Comparison of ENCODE assay signal across 34 mouse cellular contexts in genomic region chr14:51047846-51048245, GRCm38 (mm10). TPM values are rescaled to one million over a fixed set of nuclear protein-coding genes. Genes with fewer than 3 reads are reported as not detected.
DNase-seq lines count a peak whose midpoint lies in the region; ATAC-seq and TF ChIP-seq lines count a peak whose summit lies in the region.
"Had no signal": no experiment of that assay in that cellular context is flagged by ENCODE, and none has a peak within 500 bp of the region (broad histone marks: within the 10 kb centered on the region; RNA-seq: fewer than 3 reads in every experiment).

No protein-coding gene starts in this region.

- no peaks in the 10 kb centered on the region for H3K9me3 ChIP-seq in lung, embryonic 14.5 days (ENCODE audit: low read depth, low read length)
- no peaks in the 10 kb centered on the region for H3K9me3 ChIP-seq in lung, postnatal 0 days (ENCODE audit: low read length)
- H3K9me3 ChIP-seq in stomach, postnatal 0 days (ENCODE audit: control insufficient read depth, low read length), result no peaks in the 10 kb centered on the region
- H3K9me3 ChIP-seq: embryonic facial prominence, embryonic 12.5 days; embryonic facial prominence, embryonic 15.5 days; G1E; heart, embryonic 10.5 days; hindbrain, embryonic 12.5 days; hindbrain, embryonic 15.5 days had no signal

- WGBS in lung, embryonic 14.5 days, result 22% methylated on average over 5 of the region's 5 CpGs
- WGBS in lung, postnatal 0 days, result 15% methylated on average over 5 of the region's 5 CpGs
- WGBS in lung, adult 2 months, result 15% methylated on average over 5 of the region's 5 CpGs
- WGBS in stomach, postnatal 0 days, result 31% methylated on average over 5 of the region's 5 CpGs

- TF ChIP-seq CTCF in lung, embryonic 14.5 days (IDR thresholded peaks at IDR 0.05; ENCODE audit: low read depth), result no peak
- TF ChIP-seq CTCF in lung, postnatal 0 days (IDR thresholded peaks at IDR 0.05), result no peak
- TF ChIP-seq CTCF in lung, adult 2 months (IDR thresholded peaks at IDR 0.05; ENCODE audit: insufficient read depth, low read length), result no peak
- TF ChIP-seq CTCF in stomach, postnatal 0 days (IDR thresholded peaks at IDR 0.05; ENCODE audit: low read depth), result no peak

- no peak overlapping the region for H3K27ac ChIP-seq in lung, embryonic 14.5 days (ENCODE audit: low read depth)
- H3K27ac ChIP-seq in lung, postnatal 0 days (ENCODE audit: low read length), result no peak overlapping the region
- H3K27ac ChIP-seq in stomach, postnatal 0 days (replicated peaks), result no peak overlapping the region
- H3K27ac ChIP-seq: embryonic facial prominence, embryonic 12.5 days; embryonic facial prominence, embryonic 15.5 days; gastrocnemius, adult 2 months; heart, adult 2 months; heart, embryonic 10.5 days; hindbrain, embryonic 12.5 days; hindbrain, embryonic 15.5 days had no signal

- TF ChIP-seq EP300 in lung, postnatal 0 days (IDR thresholded peaks at IDR 0.05), result no peak
- no peak for TF ChIP-seq EP300 in stomach, postnatal 0 days (optimal IDR thresholded peaks at IDR 0.05)

- no peak overlapping the region for H3K4me3 ChIP-seq in lung, embryonic 14.5 days (ENCODE audit: low read depth, low read length)
- no peak overlapping the region for H3K4me3 ChIP-seq in lung, postnatal 0 days (ENCODE audit: low read depth, low read length)
- H3K4me3 ChIP-seq in lung, adult 2 months (replicated peaks; ENCODE audit: extremely low read depth, low read depth, low read length), result no peak overlapping the region
- H3K4me3 ChIP-seq in stomach, postnatal 0 days (ENCODE audit: low read depth, low read length), result no peak overlapping the region
- H3K4me3 ChIP-seq: embryonic facial prominence, embryonic 12.5 days; embryonic facial prominence, embryonic 15.5 days; gastrocnemius, adult 2 months; heart, adult 2 months; heart, embryonic 10.5 days; hindbrain, embryonic 12.5 days; hindbrain, embryonic 15.5 days had no signal

- peak; percentile 69 for DNase-seq in lung, embryonic 14.5 days
- DNase-seq in lung, postnatal 14 days, result no peak
- DNase-seq in lung, postnatal 0 days (ENCODE audit: low spot score), result peak; percentile 70
- DNase-seq in lung, adult 2 months, result no peak
- no peak for DNase-seq in stomach, postnatal 0 days (ENCODE audit: low spot score)
- no peak for DNase-seq in layer of hippocampus, adult 9-10 months (ENCODE audit: low spot score)
- DNase-seq: adrenal gland, postnatal 10 days; adrenal gland, postnatal 36 days; B cell, adult 2 months; cerebellum, adult 18-20 months; cerebellum, adult 9-10 months; cerebellum, postnatal 14 days; forebrain, postnatal 0 days; gastrocnemius, adult 2 months; gastrocnemius, postnatal 14 days; heart, adult 2 months had no signal

- no peaks in the 10 kb centered on the region for H3K36me3 ChIP-seq in lung, embryonic 14.5 days (ENCODE audit: insufficient read depth)
- H3K36me3 ChIP-seq in lung, postnatal 0 days (ENCODE audit: insufficient read depth, low read length), result no peaks in the 10 kb centered on the region
- H3K36me3 ChIP-seq in stomach, postnatal 0 days (ENCODE audit: control insufficient read depth, insufficient read depth, low read length), result no peaks in the 10 kb centered on the region
- H3K36me3 ChIP-seq: embryonic facial prominence, embryonic 12.5 days; embryonic facial prominence, embryonic 15.5 days; G1E; heart, embryonic 10.5 days; hindbrain, embryonic 12.5 days; hindbrain, embryonic 15.5 days had no signal

- H3K4me2 ChIP-seq in lung, embryonic 14.5 days, result no peak overlapping the region
- H3K4me2 ChIP-seq in lung, postnatal 0 days (replicated peaks; ENCODE audit: low read depth, low read length), result no peak overlapping the region
- H3K4me2 ChIP-seq in stomach, postnatal 0 days (replicated peaks; ENCODE audit: low read depth), result no peak overlapping the region
- H3K4me2 ChIP-seq: embryonic facial prominence, embryonic 12.5 days; embryonic facial prominence, embryonic 15.5 days; hindbrain, embryonic 12.5 days; hindbrain, embryonic 15.5 days had no signal

- H3K4me1 ChIP-seq in lung, embryonic 14.5 days (ENCODE audit: insufficient read depth), result no peaks in the 10 kb centered on the region
- H3K4me1 ChIP-seq in lung, postnatal 0 days (ENCODE audit: insufficient read depth, low read depth, low read length), result no peaks in the 10 kb centered on the region
- no peaks in the 10 kb centered on the region for H3K4me1 ChIP-seq in lung, adult 2 months (ENCODE audit: control insufficient read depth, insufficient read depth, low read length)
- H3K4me1 ChIP-seq in stomach, postnatal 0 days (replicated peaks; ENCODE audit: control insufficient read depth, insufficient read depth), result no peaks in the 10 kb centered on the region
- H3K4me1 ChIP-seq: embryonic facial prominence, embryonic 12.5 days; embryonic facial prominence, embryonic 15.5 days; heart, embryonic 10.5 days; hindbrain, embryonic 12.5 days; hindbrain, embryonic 15.5 days had no signal

- H3K27me3 ChIP-seq in lung, embryonic 14.5 days (ENCODE audit: insufficient read depth, low read length), result no peaks in the 10 kb centered on the region
- no peaks in the 10 kb centered on the region for H3K27me3 ChIP-seq in lung, postnatal 0 days (replicated peaks; ENCODE audit: insufficient read depth, low read length)
- H3K27me3 ChIP-seq in stomach, postnatal 0 days (ENCODE audit: control insufficient read depth, insufficient read depth, low read length), result no peaks in the 10 kb centered on the region
- H3K27me3 ChIP-seq: CH12.LX; embryonic facial prominence, embryonic 12.5 days; embryonic facial prominence, embryonic 15.5 days; hindbrain, embryonic 12.5 days; hindbrain, embryonic 15.5 days had no signal

- peak; percentile 29; the same call in 1 of the 2 replicates for ATAC-seq in lung, embryonic 14.5 days (ENCODE audit: insufficient read depth)
- peak; percentile 75 for ATAC-seq in lung, postnatal 0 days
- peak; percentile 90 for ATAC-seq in granulocyte monocyte progenitor cell, adult 5-6 weeks (replicated peaks; ENCODE audit: poor library complexity, severe bottlenecking)
- no peak for ATAC-seq in stomach, postnatal 0 days (ENCODE audit: low FRiP score, low TSS enrichment)
- ATAC-seq: forebrain, embryonic 14.5 days; forebrain, postnatal 0 days; Patski had no signal

- TF ChIP-seq POLR2A in lung, adult 2 months (IDR thresholded peaks at IDR 0.05; ENCODE audit: borderline replicate concordance, extremely low read depth, low read depth, low read length), result no peak

- no peak overlapping the region for H3K9ac ChIP-seq in lung, embryonic 14.5 days
- no peak overlapping the region for H3K9ac ChIP-seq in lung, postnatal 0 days (replicated peaks; ENCODE audit: low read depth)
- H3K9ac ChIP-seq in stomach, postnatal 0 days (ENCODE audit: low read length), result no peak overlapping the region
- H3K9ac ChIP-seq: embryonic facial prominence, embryonic 12.5 days; embryonic facial prominence, embryonic 15.5 days; forebrain, postnatal 0 days; hindbrain, embryonic 12.5 days; hindbrain, embryonic 15.5 days had no signal

RNA-seq across cellular contexts. Expression of gene Rnase11, which starts 2.1 kb away (rescaled TPM):
- polyA plus RNA-seq in lung, embryonic 14.5 days (2014; fragmentation: Nextera tagmentation; extraction: Ambion mirVana), result not detected in 2 replicates
- not detected in 2 replicates for polyA plus RNA-seq in lung, postnatal 0 days (2015; fragmentation: Nextera tagmentation; extraction: Ambion mirVana)
- not detected in 2 replicates for polyA plus RNA-seq in lung, adult 2 months (2012; rRNA removed)
- not detected in 2 replicates for total RNA-seq in granulocyte monocyte progenitor cell, adult 5-6 weeks (2014; fragmentation: Nextera tagmentation)
- total RNA-seq in granulocyte monocyte progenitor cell, adult 5-6 weeks (2017), result not detected in 2 replicates
- not detected in 2 replicates for polyA plus RNA-seq in stomach, postnatal 0 days (2015; fragmentation: Nextera tagmentation; extraction: Ambion mirVana)
- total RNA-seq: adrenal gland, adult 18-20 months; adrenal gland, postnatal 10 days; adrenal gland, postnatal 36 days; CH12.LX; forebrain, postnatal 0 days; gastrocnemius, adult 2 months; gastrocnemius, postnatal 14 days; gastrocnemius, postnatal 4 days; heart, adult 2 months; heart, postnatal 25 days; hematopoietic stem cell, adult 5-6 weeks had no signal
- polyA plus RNA-seq: embryonic facial prominence, embryonic 12.5 days; embryonic facial prominence, embryonic 15.5 days; forebrain, embryonic 11.5 days; forebrain, embryonic 14.5 days; forebrain, postnatal 0 days; frontal cortex, adult 2 months; G1E; heart, adult 2 months; heart, embryonic 10.5 days; heart, embryonic 14.5 days; heart, postnatal 0 days; hindbrain, embryonic 12.5 days; hindbrain, embryonic 15.5 days; Patski had no signal

RNA-seq across cellular contexts. Expression of gene Rnase9, which starts 6.2 kb away (rescaled TPM):
- not detected in 2 replicates for polyA plus RNA-seq in lung, embryonic 14.5 days (2014; fragmentation: Nextera tagmentation; extraction: Ambion mirVana)
- polyA plus RNA-seq in lung, postnatal 0 days (2015; fragmentation: Nextera tagmentation; extraction: Ambion mirVana), result not detected in 2 replicates
- polyA plus RNA-seq in lung, adult 2 months (2012; rRNA removed), result not detected in 2 replicates
- not detected in 2 replicates for total RNA-seq in granulocyte monocyte progenitor cell, adult 5-6 weeks (2014; fragmentation: Nextera tagmentation)
- total RNA-seq in granulocyte monocyte progenitor cell, adult 5-6 weeks (2017), result not detected in 2 replicates
- polyA plus RNA-seq in stomach, postnatal 0 days (2015; fragmentation: Nextera tagmentation; extraction: Ambion mirVana), result not detected in 2 replicates
- total RNA-seq: adrenal gland, adult 18-20 months; adrenal gland, postnatal 10 days; adrenal gland, postnatal 36 days; CH12.LX; forebrain, postnatal 0 days; gastrocnemius, adult 2 months; gastrocnemius, postnatal 14 days; gastrocnemius, postnatal 4 days; heart, adult 2 months; heart, postnatal 25 days; hematopoietic stem cell, adult 5-6 weeks had no signal
- polyA plus RNA-seq: embryonic facial prominence, embryonic 12.5 days; embryonic facial prominence, embryonic 15.5 days; forebrain, embryonic 11.5 days; forebrain, embryonic 14.5 days; forebrain, postnatal 0 days; frontal cortex, adult 2 months; G1E; heart, adult 2 months; heart, embryonic 10.5 days; heart, embryonic 14.5 days; heart, postnatal 0 days; hindbrain, embryonic 12.5 days; hindbrain, embryonic 15.5 days; Patski had no signal

RNA-seq across cellular contexts. Expression of gene Rnase12, which starts 9.6 kb away (rescaled TPM):
- polyA plus RNA-seq in lung, embryonic 14.5 days (2014; fragmentation: Nextera tagmentation; extraction: Ambion mirVana), result not detected in 2 replicates
- polyA plus RNA-seq in lung, postnatal 0 days (2015; fragmentation: Nextera tagmentation; extraction: Ambion mirVana), result 0.27 and 0.55 TPM in 2 replicates
- polyA plus RNA-seq in lung, adult 2 months (2012; rRNA removed), result not detected in 2 replicates
- 6.2 and 27.0 TPM in 2 replicates for total RNA-seq in granulocyte monocyte progenitor cell, adult 5-6 weeks (2014; fragmentation: Nextera tagmentation)
- 11.0 and 12.6 TPM in 2 replicates for total RNA-seq in granulocyte monocyte progenitor cell, adult 5-6 weeks (2017)
- polyA plus RNA-seq in stomach, postnatal 0 days (2015; fragmentation: Nextera tagmentation; extraction: Ambion mirVana), result 0.52 and 0.57 TPM in 2 replicates
- total RNA-seq: adrenal gland, adult 18-20 months; adrenal gland, postnatal 10 days; adrenal gland, postnatal 36 days; forebrain, postnatal 0 days; G1E; gastrocnemius, adult 2 months; gastrocnemius, postnatal 14 days; gastrocnemius, postnatal 4 days; heart, adult 2 months; heart, postnatal 25 days; hematopoietic stem cell, adult 5-6 weeks had no signal
- polyA plus RNA-seq: embryonic facial prominence, embryonic 12.5 days; forebrain, embryonic 11.5 days; forebrain, embryonic 14.5 days; forebrain, postnatal 0 days; G1E; heart, adult 2 months; heart, postnatal 0 days; hindbrain, embryonic 12.5 days; hindbrain, embryonic 15.5 days; Patski had no signal

RNA-seq across cellular contexts. Expression of gene Olfr750, which starts 26.4 kb away (rescaled TPM):
- polyA plus RNA-seq in lung, embryonic 14.5 days (2014; fragmentation: Nextera tagmentation; extraction: Ambion mirVana), result not detected in 2 replicates
- 0.05 and 0.10 TPM in 2 replicates for polyA plus RNA-seq in lung, postnatal 0 days (2015; fragmentation: Nextera tagmentation; extraction: Ambion mirVana)
- polyA plus RNA-seq in lung, adult 2 months (2012; rRNA removed), result 3.1 and 3.6 TPM in 2 replicates
- total RNA-seq in granulocyte monocyte progenitor cell, adult 5-6 weeks (2014; fragmentation: Nextera tagmentation), result not detected in 2 replicates
- not detected in 2 replicates for total RNA-seq in granulocyte monocyte progenitor cell, adult 5-6 weeks (2017)
- not detected in 2 replicates for polyA plus RNA-seq in stomach, postnatal 0 days (2015; fragmentation: Nextera tagmentation; extraction: Ambion mirVana)
- total RNA-seq: adrenal gland, postnatal 10 days; adrenal gland, postnatal 36 days; CH12.LX; forebrain, postnatal 0 days; gastrocnemius, adult 2 months; gastrocnemius, postnatal 14 days; gastrocnemius, postnatal 4 days; heart, adult 2 months; heart, postnatal 25 days; hematopoietic stem cell, adult 5-6 weeks had no signal
- polyA plus RNA-seq: embryonic facial prominence, embryonic 12.5 days; embryonic facial prominence, embryonic 15.5 days; forebrain, embryonic 11.5 days; forebrain, embryonic 14.5 days; frontal cortex, adult 2 months; G1E; heart, adult 2 months; heart, embryonic 10.5 days; heart, embryonic 14.5 days; heart, postnatal 0 days; hindbrain, embryonic 12.5 days; Patski had no signal

RNA-seq across cellular contexts. Expression of gene Rnase10, which starts 40.3 kb away (rescaled TPM):
- polyA plus RNA-seq in lung, embryonic 14.5 days (2014; fragmentation: Nextera tagmentation; extraction: Ambion mirVana), result 0.45 TPM in 1 of 2 replicates, not detected in the other
- 0.14 TPM in 1 of 2 replicates, not detected in the other for polyA plus RNA-seq in lung, postnatal 0 days (2015; fragmentation: Nextera tagmentation; extraction: Ambion mirVana)
- 0.14 TPM in 1 of 2 replicates, not detected in the other for polyA plus RNA-seq in lung, adult 2 months (2012; rRNA removed)
- total RNA-seq in granulocyte monocyte progenitor cell, adult 5-6 weeks (2014; fragmentation: Nextera tagmentation), result not detected in 2 replicates
- 2.5 and 3.2 TPM in 2 replicates for total RNA-seq in granulocyte monocyte progenitor cell, adult 5-6 weeks (2017)
- 0.11 and 0.23 TPM in 2 replicates for polyA plus RNA-seq in stomach, postnatal 0 days (2015; fragmentation: Nextera tagmentation; extraction: Ambion mirVana)
- total RNA-seq: adrenal gland, adult 18-20 months; CH12.LX; forebrain, postnatal 0 days; gastrocnemius, adult 2 months; gastrocnemius, postnatal 14 days; gastrocnemius, postnatal 4 days; hematopoietic stem cell, adult 5-6 weeks had no signal
- polyA plus RNA-seq: embryonic facial prominence, embryonic 12.5 days; forebrain, embryonic 11.5 days; forebrain, embryonic 14.5 days; forebrain, postnatal 0 days; G1E; hindbrain, embryonic 12.5 days; hindbrain, embryonic 15.5 days; Patski had no signal

Comparison
In these comparisons a context has a peak if more than half of its experiments do, and no peak if none do; other contexts are left out.
1. DNase-seq: peak in lung, embryonic 14.5 days (single experiment) and lung, postnatal 0 days (single experiment); none in lung, postnatal 14 days (single experiment), lung, adult 2 months (single experiment), stomach, postnatal 0 days (single experiment) and layer of hippocampus, adult 9-10 months (single experiment).